Mouse (Mus musculus) liver, embryonic 14.5 days (tissue): ENCODE data around the gene Pdk2. TPM values are rescaled to one million over a fixed set of nuclear protein-coding genes. Genes with fewer than 3 reads are reported as not detected.

Source experiments
- ATAC-seq: fragments of 200-750 bp; cut with Nextera tagmentation; 2 replicates; pipeline ENCODE4 v1.8.0; 2017; ENCODE audit warnings: moderate number of reproducible peaks, mild to moderate bottlenecking, moderate library complexity; ENCODE audit not compliant: insufficient read depth
- DNase-seq, 3 experiments: peaks; one replicate each; pipeline ENCODE4 v3.0.0-alpha.2; 2012 to 2013; ENCODE audit warnings: low read depth in 3 of 3, low spot score in 3 of 3
- H3K27ac ChIP-seq: fragments of 300-500 bp; sonication (generic); 2 replicates; pipeline ENCODE4 v1.5.1; 2014; ENCODE audit warnings: moderate library complexity, mild to moderate bottlenecking, control low read depth, inconsistent platforms
- H3K27me3 ChIP-seq: fragments of 300-500 bp; sonication (generic); 2 replicates; pipeline ENCODE4 v1.6.1; 2014; ENCODE audit warnings: mild to moderate bottlenecking, low read length, moderate library complexity; ENCODE audit not compliant: control insufficient read depth, insufficient read depth
- H3K36me3 ChIP-seq: fragments of 300-500 bp; sonication (generic); replicated peaks from 2 replicates; pipeline ENCODE4 v1.6.1; 2014; ENCODE audit warnings: low read depth; ENCODE audit not compliant: control insufficient read depth, insufficient read depth
- H3K4me1 ChIP-seq, 2 experiments: fragments of 200-500 bp in 1 of 2; fragments of 300-500 bp in 1 of 2; sonication (generic) in 1 of 2; replicated peaks; 2 replicates each; pipeline ENCODE4 v1.6.1; 2012 to 2014; ENCODE audit warnings: antibody characterized with exemption in 1 of 2, inconsistent platforms in 1 of 2, low read length in 1 of 2; ENCODE audit not compliant: control insufficient read depth in 2 of 2, insufficient read depth in 2 of 2
- H3K4me2 ChIP-seq: fragments of 300-500 bp; sonication (generic); 2 replicates; pipeline ENCODE4 v1.6.1; 2014; ENCODE audit warnings: low read depth, mild to moderate bottlenecking, control low read depth, moderate library complexity
- H3K4me3 ChIP-seq, 2 experiments: fragments of 200-500 bp in 1 of 2; fragments of 300-500 bp in 1 of 2; sonication (generic) in 1 of 2; 2 replicates each; pipeline ENCODE4 v1.5.1; 2012 to 2014; ENCODE audit warnings: low read depth in 2 of 2, low read length in 2 of 2, mild to moderate bottlenecking in 2 of 2, control low read depth in 1 of 2, inconsistent platforms in 1 of 2, moderate library complexity in 1 of 2; ENCODE audit not compliant: insufficient read depth in 1 of 2
- H3K9ac ChIP-seq: fragments of 300-500 bp; sonication (generic); replicated peaks from 2 replicates; pipeline ENCODE4 v1.6.1; 2014; ENCODE audit warnings: mild to moderate bottlenecking, control low read depth, moderate library complexity
- H3K9me3 ChIP-seq: fragments of 300-500 bp; sonication (generic); 2 replicates; pipeline ENCODE4 v1.6.1; 2016; ENCODE audit warnings: low read length, mixed read lengths; ENCODE audit not compliant: control insufficient read depth
- CTCF ChIP-seq: IDR thresholded peaks from 2 replicates; pipeline ENCODE4 v1.5.1; 2016; ENCODE audit warnings: antibody characterized with exemption, low read depth, control low read depth
- EP300 ChIP-seq: IDR thresholded peaks from 2 replicates; pipeline ENCODE4 v1.6.1; 2016; ENCODE audit warnings: antibody characterized with exemption, low read depth
- WGBS: fragments of 180-500 bp; shearing (Covaris S2); extraction: QIAGEN DNeasy Blood & Tissue Kit; methylation state at CpG from one replicate; pipeline ENCODE4 v1.1.7; 2014; ENCODE audit not compliant: insufficient replicate concordance; 5-methylcytosine and 5-hydroxymethylcytosine counted together
- polyA plus RNA-seq, 2 experiments: library from polyadenylated mRNA; depleted of rRNA in 1 of 2; stranded (reverse) in 1 of 2; unstranded in 1 of 2; fragments of >200 nt; fragmentation: Nextera tagmentation in 1 of 2; extraction: Ambion mirVana in 1 of 2; gene quantifications; 2 replicates each; pipeline versions ENCODE4 v1.2.1 to v1.2.3; 2012 to 2014

Pdk2 gene
- polyA plus RNA-seq, 2 experiments, result 3.5 to 7.0 TPM

GRCm38 (mm10) chr11:95008661-95009628 is 32.2 kb downstream of the Pdk2 start:
- TF ChIP-seq EP300 (no peak), CTCF (no peak)
- WGBS, result 29% methylated on average over 15 of the region's 15 CpGs
- Histone ChIP-seq H3K27me3 (peaks cover 3% of the 10 kb centered on the region; the same call in 1 of the 2 replicates), H3K9me3 (no peaks in the 10 kb centered on the region), H3K4me1 (peaks cover 40 to 52% of the 10 kb centered on the region in 2 experiments), H3K4me2 (peak overlapping the region; percentile 97), H3K27ac (peak overlapping the region; percentile 99), H3K9ac (peak overlapping the region; percentile 100), H3K36me3 (peaks cover 9% of the 10 kb centered on the region), H3K4me3 (peak overlapping the region; percentile 95 to 99)
- no peak for ATAC-seq
- no peak for DNase-seq

GRCm38 (mm10) chr11:95007418-95007817 is 33.7 kb downstream of the Pdk2 start:
- H3K4me3 ChIP-seq, result no peak overlapping the region
- H3K4me1 ChIP-seq, result peaks cover 28 to 39% of the 10 kb centered on the region in 2 experiments
- H3K9ac ChIP-seq, result no peak overlapping the region; the same call in 1 of the 2 replicates
- no peaks in the 10 kb centered on the region for H3K9me3 ChIP-seq
- H3K27ac ChIP-seq, result peak overlapping the region; percentile 60
- peaks cover 12% of the 10 kb centered on the region for H3K36me3 ChIP-seq
- peak overlapping the region; percentile 73 for H3K4me2 ChIP-seq
- DNase-seq (no peak), ATAC-seq (no peak)
- peaks cover 3% of the 10 kb centered on the region; the same call in 1 of the 2 replicates for H3K27me3 ChIP-seq
- WGBS, result 11% methylated on average over 3 of the region's 3 CpGs
- TF ChIP-seq EP300, result no peak
- no peak for TF ChIP-seq CTCF

GRCm38 (mm10) chr11:95006525-95007219 is 34.5 kb downstream of the Pdk2 start:
- DNase-seq (peak in 1 of 3 experiments; percentile 63), ATAC-seq (peak; percentile 47)
- Histone ChIP-seq H3K27me3 (peaks cover 3% of the 10 kb centered on the region; the same call in 1 of the 2 replicates), H3K36me3 (peaks cover 19% of the 10 kb centered on the region), H3K4me2 (peak overlapping the region; percentile 73), H3K27ac (peak overlapping the region; percentile 60), H3K4me3 (peak overlapping the region; percentile 52 to 68), H3K9ac (peak overlapping the region; percentile 44), H3K9me3 (no peaks in the 10 kb centered on the region), H3K4me1 (peaks cover 28 to 32% of the 10 kb centered on the region in 2 experiments)
- 2% methylated on average over 27 of the region's 27 CpGs for WGBS
- peak; percentile 26; the same call in 1 of the 2 replicates for TF ChIP-seq CTCF
- TF ChIP-seq EP300, result no peak

- Histone ChIP-seq H3K9ac (peak overlapping the region; percentile 7; the same call in 1 of the 2 replicates), H3K9me3 (no peaks in the 10 kb centered on the region), H3K27me3 (peaks cover 3% of the 10 kb centered on the region; the same call in 1 of the 2 replicates), H3K4me1 (peaks cover 29 to 30% of the 10 kb centered on the region in 2 experiments), H3K4me2 (peak overlapping the region; percentile 73), H3K4me3 (peak overlapping the region in 1 of 2 experiments; percentile 52; a peak in 1 of 4 replicates), H3K36me3 (peaks cover 24% of the 10 kb centered on the region), H3K27ac (0 out of 2 replicates have a peak overlapping the region, but pooled peaks have one; percentile 26)
- TF ChIP-seq EP300 (no peak), CTCF (no peak)
- ATAC-seq (no peak), DNase-seq (no peak)
- 35% methylated on average over 4 of the region's 4 CpGs for WGBS
Measured at GRCm38 (mm10) chr11:95006038-95006437, 35.1 kb downstream of the Pdk2 start.
